Mouse (Mus musculus) heart, adult 10 weeks (tissue): ENCODE measurements around the gene Adcy3. TPM values are rescaled to one million over a fixed set of nuclear protein-coding genes. Genes with fewer than 3 reads are reported as not detected.

Source experiments
- polyA plus RNA-seq: library from polyadenylated mRNA; stranded (reverse); fragments of 350-450 nt; fragmentation: Illumina TruSeq; extraction: RNeasy Lipid Tissue Mini Kit (QIAGEN cat#74804); gene quantifications from one replicate; pipeline ENCODE4 v1.2.3, GENCODE M21; 2014; ENCODE audit warnings: low read depth, low replicate concordance

The Adcy3 gene
- polyA plus RNA-seq = 3.8 TPM

DNA sequence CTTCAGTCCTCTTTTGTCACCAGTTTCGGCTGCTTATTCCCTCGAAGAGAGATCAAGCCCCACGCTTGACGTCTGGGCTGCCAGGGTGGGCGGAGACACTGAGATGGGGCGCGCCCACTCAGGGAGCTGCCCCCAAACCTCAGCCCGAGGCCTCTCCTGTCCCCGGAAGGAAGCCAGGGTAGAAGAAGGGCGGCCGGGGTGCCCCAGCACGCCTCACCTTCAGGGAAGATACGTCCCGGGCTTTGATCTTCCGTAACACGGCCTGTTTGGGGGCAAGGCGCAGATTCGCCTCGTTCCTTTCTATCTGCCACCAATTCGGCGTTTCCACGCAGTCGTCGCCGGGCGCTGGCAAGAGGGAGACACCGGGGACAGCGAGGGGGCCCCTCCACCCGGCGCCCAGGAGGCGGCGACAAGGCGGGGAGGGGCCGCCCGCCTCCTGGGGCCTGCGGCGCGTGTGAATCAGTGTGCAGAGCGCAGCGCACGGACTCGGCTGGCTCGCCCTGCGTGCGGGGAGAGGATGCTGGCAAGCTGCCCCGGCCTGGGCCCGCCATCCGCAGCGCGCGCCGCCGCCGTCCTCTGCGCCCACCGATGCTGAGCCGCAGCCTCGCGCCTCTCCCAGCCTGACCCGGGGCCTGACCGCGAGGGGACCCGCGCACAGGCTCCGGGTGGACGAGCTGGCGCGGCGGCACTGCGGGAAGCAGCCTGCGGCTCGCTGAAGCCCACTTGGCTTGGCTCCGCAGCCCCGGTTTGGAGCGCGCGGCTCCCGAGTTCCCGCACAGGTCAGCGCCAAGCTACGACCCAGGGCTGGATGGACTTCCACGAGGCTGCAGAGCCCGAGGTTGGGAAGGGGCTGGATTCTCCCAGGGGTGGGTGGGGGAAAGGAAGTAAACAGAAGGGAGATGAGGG lies at the start of gene Adcy3:
Gene Adcy3, plus strand, starts transcription at position 163 of the 906 bp plus-strand sequence.

DNA sequence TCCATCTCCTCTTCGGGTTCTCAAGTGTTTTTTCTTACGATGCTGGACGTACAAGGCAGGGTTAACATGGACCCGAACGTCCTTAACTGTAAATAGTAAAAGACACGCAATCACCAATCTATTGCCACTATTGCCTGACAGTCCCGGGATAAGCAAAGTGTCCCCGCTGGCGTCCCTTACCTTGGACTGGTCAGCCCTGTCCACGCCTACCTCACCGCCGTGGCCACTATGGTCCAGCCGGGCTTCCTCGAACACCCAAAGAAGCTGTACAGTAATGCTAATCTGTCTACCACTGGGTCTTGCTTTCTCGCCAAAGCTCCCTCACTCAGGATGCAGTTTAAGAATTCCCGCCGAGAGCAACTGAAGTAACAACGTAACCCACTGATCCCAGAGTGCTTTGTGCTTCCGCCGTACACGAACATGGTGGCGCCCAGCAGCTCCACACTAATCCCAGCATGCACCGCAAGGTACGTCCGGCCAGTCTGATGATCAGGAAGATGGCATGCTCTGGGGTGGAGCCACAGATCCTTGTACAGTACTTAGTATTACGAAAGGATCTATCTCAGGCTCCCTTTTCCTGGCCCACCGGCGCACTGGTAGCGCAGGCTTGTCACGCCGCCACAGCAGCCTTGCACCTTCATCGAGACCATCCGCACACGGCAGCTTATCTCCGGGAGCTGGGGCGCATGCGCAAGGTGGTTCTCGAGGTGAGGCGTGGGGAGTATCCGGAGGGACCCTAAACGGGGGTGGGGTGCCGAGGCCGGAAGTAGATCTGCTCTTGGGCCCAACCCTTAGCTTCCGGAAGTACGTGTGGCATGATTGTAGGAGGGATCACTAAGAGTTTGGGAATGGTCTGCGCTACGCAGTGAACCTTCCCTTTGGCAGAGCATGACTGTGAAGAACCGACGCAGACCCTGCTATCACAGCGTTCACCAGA lies 100.9 kb downstream of the Adcy3 start, which contains the start of the genes Ptrhd1 and Cenpo:
Gene Ptrhd1, plus strand, starts transcription at position 456 of the 937 bp plus-strand sequence.
Gene Cenpo, minus strand, starts transcription at position 723 of the 937 bp plus-strand sequence.

Other genes with a start within 250 kb of the Adcy3 start
- gene Pomc, start 178.2 kb upstream of the Adcy3 start, polyA plus RNA-seq = not detected
- 9.3 TPM for gene Efr3b, start 94.2 kb upstream of the Adcy3 start, polyA plus RNA-seq
- 10.3 TPM for gene Dnajc27, start 50.5 kb upstream of the Adcy3 start, polyA plus RNA-seq
- 2.8 TPM for gene Ptrhd1, start 100.9 kb downstream of the Adcy3 start, polyA plus RNA-seq
- gene Cenpo, start 101.2 kb downstream of the Adcy3 start, polyA plus RNA-seq = 4.2 TPM